33 mouse cellular contexts compared by ENCODE assay signal in the genomic region with DNA sequence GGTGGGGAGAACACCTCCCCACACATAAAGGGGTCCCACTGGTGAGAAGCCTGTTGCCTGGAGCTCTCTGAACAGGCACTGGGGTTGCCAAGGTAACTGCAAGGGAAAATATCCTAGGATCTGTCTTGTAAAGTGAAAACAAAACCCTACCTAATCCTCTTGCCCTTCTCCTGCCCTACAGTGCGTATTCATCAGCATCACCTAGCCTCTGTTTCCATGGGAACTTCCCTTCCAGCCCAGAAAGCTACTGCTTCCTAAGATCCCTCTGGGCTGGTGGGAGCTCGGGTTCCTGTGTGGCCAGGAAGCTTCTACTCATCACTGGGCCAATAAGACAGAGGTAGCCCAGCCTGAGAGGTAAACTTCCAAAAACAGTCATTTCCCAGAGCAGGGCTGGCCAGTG. TPM values are rescaled to one million over a fixed set of nuclear protein-coding genes. Genes with fewer than 3 reads are reported as not detected.
DNase-seq lines count a peak whose midpoint lies in the region; ATAC-seq and TF ChIP-seq lines count a peak whose summit lies in the region.
"Had no signal": no experiment of that assay in that cellular context is flagged by ENCODE, and none has a peak within 500 bp of the region (broad histone marks: within the 10 kb centered on the region; RNA-seq: fewer than 3 reads in every experiment).

No protein-coding gene starts in this region.

- H3K36me3 ChIP-seq in forebrain, postnatal 0 days (ENCODE audit: insufficient read depth): no peaks in the 10 kb centered on the region
- H3K36me3 ChIP-seq in forebrain, embryonic 10.5 days (replicated peaks): no peaks in the 10 kb centered on the region
- H3K36me3 ChIP-seq in midbrain, embryonic 15.5 days (replicated peaks): no peaks in the 10 kb centered on the region
- no peaks in the 10 kb centered on the region for H3K36me3 ChIP-seq in midbrain, embryonic 11.5 days (ENCODE audit: control insufficient read depth, insufficient read depth, low read length)
- H3K36me3 ChIP-seq: embryonic facial prominence, embryonic 10.5 days; embryonic facial prominence, embryonic 13.5 days; G1E; heart, embryonic 10.5 days; heart, embryonic 13.5 days; intestine, embryonic 15.5 days had no signal

- no peaks in the 10 kb centered on the region for H3K9me3 ChIP-seq in forebrain, postnatal 0 days (ENCODE audit: low read length)
- no peaks in the 10 kb centered on the region for H3K9me3 ChIP-seq in forebrain, embryonic 10.5 days
- no peaks in the 10 kb centered on the region for H3K9me3 ChIP-seq in midbrain, embryonic 15.5 days
- H3K9me3 ChIP-seq in midbrain, embryonic 11.5 days (ENCODE audit: control insufficient read depth, low read length): no peaks in the 10 kb centered on the region
- H3K9me3 ChIP-seq: embryonic facial prominence, embryonic 10.5 days; embryonic facial prominence, embryonic 13.5 days; G1E; heart, embryonic 10.5 days; heart, embryonic 13.5 days; intestine, embryonic 15.5 days had no signal

- H3K4me3 ChIP-seq in forebrain, postnatal 0 days (ENCODE audit: low read depth, low read length): no peak overlapping the region
- H3K4me3 ChIP-seq in forebrain, embryonic 10.5 days: no peak overlapping the region
- H3K4me3 ChIP-seq in midbrain, embryonic 15.5 days: no peak overlapping the region
- no peak overlapping the region for H3K4me3 ChIP-seq in midbrain, embryonic 11.5 days (ENCODE audit: low read depth, low read length)
- H3K4me3 ChIP-seq: embryonic facial prominence, embryonic 10.5 days; embryonic facial prominence, embryonic 13.5 days; erythroblast, embryonic 14.5 days; heart, adult 2 months; heart, embryonic 10.5 days; heart, embryonic 13.5 days; intestine, embryonic 15.5 days had no signal

- no peak overlapping the region for H3K9ac ChIP-seq in forebrain, postnatal 0 days
- no peak overlapping the region for H3K9ac ChIP-seq in midbrain, embryonic 15.5 days
- no peak overlapping the region for H3K9ac ChIP-seq in midbrain, embryonic 11.5 days (ENCODE audit: low read length)
- H3K9ac ChIP-seq: embryonic facial prominence, embryonic 13.5 days; heart, embryonic 13.5 days; hindbrain, embryonic 14.5 days; intestine, embryonic 15.5 days had no signal

- peak; percentile 41 for DNase-seq in forebrain, postnatal 0 days
- no peak for DNase-seq in forebrain, embryonic 10.5 days (ENCODE audit: extremely low spot score, low spot score)
- DNase-seq in midbrain, embryonic 11.5 days (ENCODE audit: low spot score, missing footprints): no peak
- peak; percentile 47 for DNase-seq in brain, adult 2 months (ENCODE audit: low read depth, low spot score)
- no peak for DNase-seq in cerebellum, postnatal 25 days
- DNase-seq in cerebellum, adult 8-10 months: no peak
- DNase-seq: adrenal gland, adult 2 months; adrenal gland, postnatal 14 days; B cell, adult 2 months; cerebellum, adult 18-20 months; cerebellum, adult 9-11 months; cerebellum, postnatal 36 days; embryo, embryonic 11 days; gastrocnemius, postnatal 10 days; gastrocnemius, postnatal 36 days; heart, adult 2 months; heart, postnatal 14 days; heart, postnatal 4 days had no signal

- WGBS in forebrain, postnatal 0 days: 18% methylated on average over 2 of the region's 2 CpGs
- WGBS in forebrain, embryonic 10.5 days: 41% methylated on average over 2 of the region's 2 CpGs
- 28% methylated on average over 2 of the region's 2 CpGs for WGBS in midbrain, embryonic 15.5 days
- WGBS in midbrain, embryonic 11.5 days: 8% methylated on average over 2 of the region's 2 CpGs

- 0 out of 2 replicates have a peak, but pooled peaks cover 7% of the 10 kb centered on the region for H3K4me1 ChIP-seq in forebrain, postnatal 0 days (ENCODE audit: insufficient read depth)
- peaks cover 23% of the 10 kb centered on the region for H3K4me1 ChIP-seq in forebrain, embryonic 10.5 days
- peaks cover 16% of the 10 kb centered on the region for H3K4me1 ChIP-seq in midbrain, embryonic 15.5 days
- peaks cover 9% of the 10 kb centered on the region for H3K4me1 ChIP-seq in midbrain, embryonic 11.5 days (ENCODE audit: control insufficient read depth, insufficient read depth, low read length)
- H3K4me1 ChIP-seq: embryonic facial prominence, embryonic 13.5 days; heart, embryonic 10.5 days; heart, embryonic 13.5 days; intestine, embryonic 15.5 days had no signal

- TF ChIP-seq CTCF in forebrain, postnatal 0 days (IDR thresholded peaks at IDR 0.05; ENCODE audit: low read depth): no peak

- no peaks in the 10 kb centered on the region for H3K27me3 ChIP-seq in forebrain, postnatal 0 days (ENCODE audit: insufficient read depth, low read length)
- peaks cover 19% of the 10 kb centered on the region for H3K27me3 ChIP-seq in forebrain, embryonic 10.5 days (ENCODE audit: poor library complexity, severe bottlenecking)
- no peaks in the 10 kb centered on the region for H3K27me3 ChIP-seq in midbrain, embryonic 15.5 days (replicated peaks)
- no peaks in the 10 kb centered on the region; the same call in 1 of the 2 replicates for H3K27me3 ChIP-seq in midbrain, embryonic 11.5 days (ENCODE audit: control insufficient read depth, insufficient read depth, low read length)
- H3K27me3 ChIP-seq: intestine, embryonic 15.5 days had no signal

- peak overlapping the region; percentile 16; the same call in 1 of the 2 replicates for H3K27ac ChIP-seq in forebrain, postnatal 0 days (ENCODE audit: low read depth, low read length)
- no peak overlapping the region for H3K27ac ChIP-seq in forebrain, embryonic 10.5 days
- no peak overlapping the region for H3K27ac ChIP-seq in midbrain, embryonic 15.5 days
- H3K27ac ChIP-seq in midbrain, embryonic 11.5 days (ENCODE audit: low read depth, low read length): no peak overlapping the region
- H3K27ac ChIP-seq: embryonic facial prominence, embryonic 10.5 days; embryonic facial prominence, embryonic 13.5 days; heart, adult 2 months; heart, embryonic 10.5 days; heart, embryonic 13.5 days; hindbrain, embryonic 14.5 days; intestine, embryonic 15.5 days had no signal

- no peak overlapping the region for H3K4me2 ChIP-seq in forebrain, postnatal 0 days (ENCODE audit: low read depth)
- no peak overlapping the region for H3K4me2 ChIP-seq in midbrain, embryonic 15.5 days
- H3K4me2 ChIP-seq in midbrain, embryonic 11.5 days: no peak overlapping the region
- H3K4me2 ChIP-seq: embryonic facial prominence, embryonic 13.5 days; heart, embryonic 13.5 days; hindbrain, embryonic 14.5 days; intestine, embryonic 15.5 days had no signal

- peak; percentile 51 for ATAC-seq in forebrain, postnatal 0 days
- peak; percentile 23; the same call in 1 of the 2 replicates for ATAC-seq in midbrain, embryonic 15.5 days (replicated peaks)
- no peak for ATAC-seq in midbrain, embryonic 11.5 days (ENCODE audit: low FRiP score)
- ATAC-seq: forebrain, embryonic 14.5 days; intestine, embryonic 15.5 days; Patski had no signal

RNA-seq across cellular contexts. Expression of gene Nt5c1a, which starts 11.0 kb away (rescaled TPM):
- total RNA-seq in forebrain, postnatal 0 days (2014; rRNA removed): 2.4 and 3.4 TPM in 2 replicates
- 0.26 and 0.33 TPM in 2 replicates for polyA plus RNA-seq in forebrain, postnatal 0 days (2015; fragmentation: Nextera tagmentation; extraction: Ambion mirVana)
- polyA plus RNA-seq in forebrain, embryonic 10.5 days (2016; fragmentation: Nextera tagmentation; extraction: Ambion mirVana): not detected in 2 replicates
- 0.32 TPM in 1 of 2 replicates, not detected in the other for polyA plus RNA-seq in midbrain, embryonic 15.5 days (2015; fragmentation: Nextera tagmentation; extraction: Ambion mirVana)
- not detected in 2 replicates for polyA plus RNA-seq in midbrain, embryonic 11.5 days (2014; fragmentation: Nextera tagmentation; extraction: Ambion mirVana)
- total RNA-seq: CH12.LX; G1E; granulocyte monocyte progenitor cell, adult 5-6 weeks had no signal
- polyA plus RNA-seq: embryonic facial prominence, embryonic 10.5 days; embryonic facial prominence, embryonic 13.5 days; erythroblast, embryonic 14.5 days; forebrain, embryonic 14.5 days; G1E; hindbrain, embryonic 11.5 days; hindbrain, embryonic 14.5 days; intestine, embryonic 15.5 days; Patski had no signal

RNA-seq across cellular contexts. Expression of gene Heyl, which starts 21.0 kb away (rescaled TPM):
- total RNA-seq in forebrain, postnatal 0 days (2014; rRNA removed): 3.6 and 6.3 TPM in 2 replicates
- 4.2 and 4.6 TPM in 2 replicates for polyA plus RNA-seq in forebrain, postnatal 0 days (2015; fragmentation: Nextera tagmentation; extraction: Ambion mirVana)
- polyA plus RNA-seq in forebrain, embryonic 10.5 days (2016; fragmentation: Nextera tagmentation; extraction: Ambion mirVana): 6.6 and 6.7 TPM in 2 replicates
- polyA plus RNA-seq in midbrain, embryonic 15.5 days (2015; fragmentation: Nextera tagmentation; extraction: Ambion mirVana): 6.9 and 7.0 TPM in 2 replicates
- polyA plus RNA-seq in midbrain, embryonic 11.5 days (2014; fragmentation: Nextera tagmentation; extraction: Ambion mirVana): 6.8 and 7.7 TPM in 2 replicates
- total RNA-seq: CH12.LX; granulocyte monocyte progenitor cell, adult 5-6 weeks had no signal
- polyA plus RNA-seq: erythroblast, embryonic 14.5 days; G1E; Patski had no signal

RNA-seq across cellular contexts. Expression of gene Hpcal4, which starts 29.3 kb away (rescaled TPM):
- total RNA-seq in forebrain, postnatal 0 days (2014; rRNA removed): 57.1 and 58.5 TPM in 2 replicates
- 45.5 and 78.1 TPM in 2 replicates for polyA plus RNA-seq in forebrain, postnatal 0 days (2015; fragmentation: Nextera tagmentation; extraction: Ambion mirVana)
- 0.30 and 0.73 TPM in 2 replicates for polyA plus RNA-seq in forebrain, embryonic 10.5 days (2016; fragmentation: Nextera tagmentation; extraction: Ambion mirVana)
- polyA plus RNA-seq in midbrain, embryonic 15.5 days (2015; fragmentation: Nextera tagmentation; extraction: Ambion mirVana): 48.0 and 52.8 TPM in 2 replicates
- polyA plus RNA-seq in midbrain, embryonic 11.5 days (2014; fragmentation: Nextera tagmentation; extraction: Ambion mirVana): 0.38 and 0.94 TPM in 2 replicates
- total RNA-seq: CH12.LX; G1E; gastrocnemius, adult 18-20 months; gastrocnemius, postnatal 36 days; granulocyte monocyte progenitor cell, adult 5-6 weeks had no signal
- polyA plus RNA-seq: erythroblast, embryonic 14.5 days; G1E; Patski had no signal

RNA-seq across cellular contexts. Expression of gene Pabpc4, which starts 49.8 kb away (rescaled TPM):
- 83.7 and 92.6 TPM in 2 replicates for total RNA-seq in forebrain, postnatal 0 days (2014; rRNA removed)
- 24.8 and 28.2 TPM in 2 replicates for polyA plus RNA-seq in forebrain, postnatal 0 days (2015; fragmentation: Nextera tagmentation; extraction: Ambion mirVana)
- polyA plus RNA-seq in forebrain, embryonic 10.5 days (2016; fragmentation: Nextera tagmentation; extraction: Ambion mirVana): 55.4 and 57.9 TPM in 2 replicates
- 30.5 and 31.8 TPM in 2 replicates for polyA plus RNA-seq in midbrain, embryonic 15.5 days (2015; fragmentation: Nextera tagmentation; extraction: Ambion mirVana)
- 29.6 and 40.4 TPM in 2 replicates for polyA plus RNA-seq in midbrain, embryonic 11.5 days (2014; fragmentation: Nextera tagmentation; extraction: Ambion mirVana)

Comparison
In these comparisons a context has a peak if more than half of its experiments do, and no peak if none do; other contexts are left out.
1. DNase-seq: peak in forebrain, postnatal 0 days (single experiment) and brain, adult 2 months (single experiment); none in forebrain, embryonic 10.5 days (single experiment), midbrain, embryonic 11.5 days (single experiment), cerebellum, postnatal 25 days (0 of 2) and cerebellum, adult 8-10 months (single experiment).
2. RNA of gene Hpcal4, which starts 29.3 kb away (polyA plus RNA-seq): 45.5 to 78.1 TPM in forebrain, postnatal 0 days and 48.0 to 52.8 TPM in midbrain, embryonic 15.5 days; 0.38 to 0.94 TPM in midbrain, embryonic 11.5 days and 0.30 to 0.73 TPM in forebrain, embryonic 10.5 days; every median in the first group is over 10 times any median in the second.